Mouse (Mus musculus): ENCODE data around the gene Mttp. TPM values are rescaled to one million over a fixed set of nuclear protein-coding genes. Genes with fewer than 3 reads are reported as not detected.
"Not testable (repeated sequence)": the region's sequence is repeated elsewhere in the genome, so short reads cannot be mapped to it uniquely, and the experiment has no call there.

The Mttp gene
- total RNA-seq (2022): 1 to 10 TPM; 1.3 to 2.5 (median 1.5) TPM

GRCm38 (mm10) chr3:138144642-138145171, at the start of gene Mttp:
Gene Mttp, minus strand, starts transcription at chr3:138144968.
- DNase-seq (ENCODE audit: low spot score in 2 of 2): peak; percentile 54 to 60

- DNase-seq (ENCODE audit: low spot score in 2 of 2): no peak
These were observed 49.0 kb upstream of the Mttp start, which contains the start of gene 4930579F01Rik for GRCm38 (mm10) chr3:138193683-138194302. Gene 4930579F01Rik, minus strand, starts transcription at chr3:138193825.

GRCm38 (mm10) chr3:138192260-138192659, 47.5 kb upstream of the Mttp start:
- DNase-seq (ENCODE audit: low spot score in 2 of 2): no peak

- DNase-seq (ENCODE audit: low spot score in 2 of 2): no peak
These were observed 41.5 kb upstream of the Mttp start for GRCm38 (mm10) chr3:138185995-138186930.

DNA sequence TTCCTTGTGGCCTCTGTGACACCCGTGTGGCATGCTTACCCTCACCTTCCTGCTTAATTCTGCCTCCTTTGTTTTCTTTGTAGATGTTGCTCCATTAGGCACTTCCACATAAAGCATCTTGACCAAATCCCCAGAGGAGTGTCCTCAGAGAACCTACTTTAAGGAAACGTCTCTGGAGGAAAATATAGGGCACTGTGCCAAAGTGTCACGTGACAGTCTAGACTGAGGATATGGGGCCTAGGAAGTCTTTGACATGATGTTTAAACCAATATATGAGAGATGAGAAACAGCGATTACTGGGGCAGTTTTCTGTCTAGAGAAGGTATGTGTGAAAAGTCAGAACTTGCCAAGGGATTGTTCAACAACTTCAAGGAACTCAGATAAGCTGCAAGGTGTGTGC, 40.5 kb upstream of the Mttp start:
- no peak for DNase-seq (ENCODE audit: low spot score in 2 of 2)

DNA sequence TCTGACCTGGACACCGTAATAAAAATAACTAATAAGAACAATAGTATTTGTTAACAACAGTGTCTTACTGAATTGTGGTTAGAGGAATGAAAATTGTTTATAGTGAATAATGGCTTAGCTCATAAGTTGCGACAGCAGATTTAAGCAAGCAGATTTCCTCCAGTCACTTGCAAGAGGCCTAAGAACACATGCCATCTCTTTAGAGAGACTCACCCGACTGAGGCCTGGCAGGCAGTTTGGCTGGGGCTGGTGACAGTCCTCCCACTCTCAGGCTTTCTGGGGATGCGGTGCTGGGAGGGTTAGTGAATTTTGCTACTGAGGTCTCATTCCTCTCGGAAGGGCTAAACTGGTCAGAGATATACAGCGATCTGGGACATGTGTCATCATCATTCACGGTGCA, 38.6 kb upstream of the Mttp start:
- DNase-seq (ENCODE audit: low spot score in 2 of 2): no peak

DNA sequence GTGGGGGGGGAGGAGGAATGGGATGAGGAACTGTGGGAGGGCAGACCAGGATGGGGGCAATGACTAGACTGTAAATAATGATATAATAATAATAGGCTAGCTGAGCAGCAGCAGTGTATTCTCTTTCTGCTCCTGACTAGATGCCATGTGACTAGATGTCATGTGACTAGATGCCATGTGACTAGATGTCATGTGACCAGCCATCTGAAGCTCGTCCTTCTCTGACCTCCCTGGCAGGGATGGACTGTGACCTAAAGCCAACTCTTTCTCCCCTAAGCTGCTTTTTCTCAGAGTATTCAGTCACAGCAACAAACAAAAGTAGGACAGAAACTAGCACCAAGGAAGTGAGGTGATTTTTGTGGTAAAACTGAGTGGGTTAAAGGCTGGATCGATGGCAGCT, 37.3 kb upstream of the Mttp start:
- no peak for DNase-seq (ENCODE audit: low spot score in 2 of 2)

GRCm38 (mm10) chr3:138175551-138175950, 30.8 kb upstream of the Mttp start:
- no peak for DNase-seq (ENCODE audit: low spot score in 2 of 2)

DNA sequence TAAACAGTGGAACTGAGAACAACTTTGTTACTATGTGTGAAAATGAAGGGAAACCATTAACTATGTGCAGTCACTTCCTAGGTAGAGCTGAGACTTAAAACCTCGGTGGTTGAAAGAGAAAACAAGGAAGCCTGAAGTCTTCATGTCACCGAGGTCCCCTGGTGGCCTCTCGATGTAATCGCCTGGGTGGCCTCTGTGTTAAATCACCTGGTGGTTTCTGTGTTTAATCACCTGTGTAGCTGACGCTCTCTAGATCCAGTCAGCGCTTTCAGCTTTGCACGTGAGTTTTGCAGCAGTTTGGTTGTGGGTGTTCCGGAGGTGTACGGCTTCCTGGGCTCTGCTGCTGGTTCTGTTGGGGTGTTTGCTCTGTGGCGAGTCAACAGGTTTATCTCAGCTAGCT, 28.5 kb upstream of the Mttp start:
- no peak for DNase-seq (ENCODE audit: low spot score in 2 of 2)

- no peak for DNase-seq (ENCODE audit: low spot score in 2 of 2)
These were observed 17.9 kb upstream of the Mttp start for GRCm38 (mm10) chr3:138162553-138163183.

- no peak for DNase-seq (ENCODE audit: low spot score in 2 of 2)
These were observed 16.9 kb upstream of the Mttp start for GRCm38 (mm10) chr3:138161623-138162022.

DNA sequence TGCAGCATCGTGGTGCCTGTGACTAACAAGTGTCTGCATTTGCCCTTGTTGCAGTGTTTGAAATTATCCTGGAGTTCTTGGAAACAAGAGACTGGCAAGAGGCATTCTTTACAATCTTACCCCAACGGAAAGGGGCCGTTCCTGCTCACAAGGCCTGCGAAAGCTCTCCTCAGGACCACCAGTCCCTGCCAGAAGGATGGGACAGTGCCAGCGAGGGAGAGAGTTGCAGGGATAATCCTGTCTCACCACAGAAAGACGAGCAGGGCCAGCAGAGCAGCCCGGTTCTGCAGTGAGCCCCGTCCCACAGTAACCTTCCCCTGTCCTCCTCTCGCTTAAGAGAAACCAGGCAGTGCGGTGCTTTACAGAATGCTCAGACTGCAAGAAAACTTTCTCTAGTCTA, 11.9 kb upstream of the Mttp start:
- DNase-seq (ENCODE audit: low spot score in 2 of 2): no peak

GRCm38 (mm10) chr3:138155062-138155461, 10.3 kb upstream of the Mttp start:
- no peak for DNase-seq (ENCODE audit: low spot score in 2 of 2)

GRCm38 (mm10) chr3:138148811-138149210, 4.0 kb upstream of the Mttp start:
- no peak for DNase-seq (ENCODE audit: low spot score in 2 of 2)

DNA sequence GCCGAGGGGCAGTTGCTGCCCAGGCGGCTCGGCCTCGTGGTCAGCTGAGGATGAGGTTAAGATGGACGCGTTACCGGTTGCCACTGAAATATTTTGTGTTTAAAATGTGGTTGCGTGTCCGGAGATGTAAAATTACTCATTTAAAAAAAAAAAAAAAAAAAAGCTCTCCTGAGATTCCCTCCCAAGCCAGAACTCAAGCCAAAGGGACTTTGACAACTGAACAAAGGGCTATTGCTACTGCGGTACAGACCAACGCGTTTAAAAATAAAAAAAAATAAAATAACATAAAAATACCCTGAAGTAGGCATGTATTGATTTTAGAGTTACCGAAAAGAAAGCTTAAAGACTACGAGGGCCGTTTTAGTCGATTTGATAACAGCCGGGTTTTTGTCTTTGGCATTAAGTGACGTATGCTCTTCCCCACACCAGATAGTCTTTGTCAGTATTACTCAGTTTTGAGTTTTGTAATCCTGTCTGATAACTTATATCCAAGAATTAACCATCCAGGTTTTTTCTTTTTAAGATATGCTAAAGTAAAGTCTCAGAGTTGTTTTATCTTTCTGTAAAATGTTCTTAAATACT, 617 bp downstream of the Mttp start:
- no peak for DNase-seq (ENCODE audit: low spot score in 2 of 2)

- DNase-seq (ENCODE audit: low spot score in 2 of 2): peak; percentile 98
These were observed 1.3 kb downstream of the Mttp start, which contains the start of gene Trmt10a for GRCm38 (mm10) chr3:138143315-138144059. Gene Trmt10a, plus strand, starts transcription at chr3:138143448.

- no peak for DNase-seq (ENCODE audit: low spot score in 2 of 2)
These were observed 1.9 kb downstream of the Mttp start for GRCm38 (mm10) chr3:138142733-138143314.

DNA sequence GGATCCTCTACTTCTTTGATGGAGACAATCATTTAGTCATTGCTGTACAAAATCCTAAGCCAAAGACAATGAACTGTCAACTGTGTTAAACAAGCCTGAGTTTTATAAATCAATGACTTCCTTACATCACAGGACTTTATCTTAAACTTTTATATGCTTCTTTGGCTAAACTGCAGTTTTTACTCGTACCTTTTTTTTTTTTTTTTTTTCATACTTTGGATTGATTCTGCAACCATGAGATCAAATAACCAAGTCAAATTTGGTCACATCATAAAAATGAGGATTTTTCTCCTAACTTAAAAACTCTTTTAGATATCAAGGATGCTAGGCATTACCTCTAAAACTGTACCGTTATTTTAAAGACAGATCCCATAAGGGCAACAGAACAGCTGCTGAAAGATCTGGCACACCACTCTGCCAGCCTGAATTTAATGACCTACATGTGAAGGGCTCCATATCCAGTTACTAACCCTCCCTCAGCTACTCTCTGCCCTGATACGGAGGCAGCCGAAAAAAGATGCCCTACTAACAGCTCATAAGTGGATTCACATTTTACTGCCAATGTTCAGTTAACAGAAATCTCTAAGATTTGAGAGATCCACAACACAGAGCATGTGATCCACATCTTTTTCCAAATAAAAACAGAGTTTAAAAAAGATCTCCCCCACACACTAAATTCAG, 2.6 kb downstream of the Mttp start:
- peak; percentile 38 to 66 for DNase-seq (ENCODE audit: low spot score in 2 of 2)

DNA sequence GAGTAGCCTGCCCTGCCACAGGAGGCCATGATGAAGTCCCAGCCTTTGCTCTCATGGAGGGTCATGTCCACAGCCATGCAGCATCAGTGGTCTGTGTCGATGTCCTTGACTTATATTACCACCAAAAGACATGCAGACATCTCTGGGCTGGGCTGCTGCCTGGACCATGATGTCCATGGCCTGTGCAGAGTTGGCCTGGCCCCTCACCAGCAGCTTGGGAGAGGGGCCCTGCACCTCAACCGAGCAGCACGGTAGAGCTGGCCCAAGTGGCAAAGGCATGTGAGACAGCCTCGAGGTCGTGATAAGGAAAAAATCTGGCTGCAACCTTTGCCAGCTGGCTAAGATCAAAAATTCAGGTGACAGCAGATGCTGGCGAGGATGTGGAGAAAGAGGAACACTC, 5.1 kb downstream of the Mttp start:
- no peak for DNase-seq (ENCODE audit: low spot score in 2 of 2)

GRCm38 (mm10) chr3:138138146-138138545, 6.6 kb downstream of the Mttp start:
- DNase-seq (ENCODE audit: low spot score in 2 of 2): not testable (repeated sequence)

Data from gastrocnemius, adult 8-10 months (tissue).